Mouse (Mus musculus) liver, postnatal 0 days (tissue): ENCODE measurements around the gene Amh.

ENCODE experiments used
- CTCF ChIP-seq: sonication (generic); IDR thresholded peaks from 2 replicates; pipeline ENCODE4 v1.5.1; 2016; ENCODE audit warnings: antibody characterized with exemption, low read depth
- EP300 ChIP-seq: IDR thresholded peaks from 2 replicates; pipeline ENCODE4 v1.6.1; 2016; ENCODE audit warnings: antibody characterized with exemption, low read depth, mild to moderate bottlenecking

DNA sequence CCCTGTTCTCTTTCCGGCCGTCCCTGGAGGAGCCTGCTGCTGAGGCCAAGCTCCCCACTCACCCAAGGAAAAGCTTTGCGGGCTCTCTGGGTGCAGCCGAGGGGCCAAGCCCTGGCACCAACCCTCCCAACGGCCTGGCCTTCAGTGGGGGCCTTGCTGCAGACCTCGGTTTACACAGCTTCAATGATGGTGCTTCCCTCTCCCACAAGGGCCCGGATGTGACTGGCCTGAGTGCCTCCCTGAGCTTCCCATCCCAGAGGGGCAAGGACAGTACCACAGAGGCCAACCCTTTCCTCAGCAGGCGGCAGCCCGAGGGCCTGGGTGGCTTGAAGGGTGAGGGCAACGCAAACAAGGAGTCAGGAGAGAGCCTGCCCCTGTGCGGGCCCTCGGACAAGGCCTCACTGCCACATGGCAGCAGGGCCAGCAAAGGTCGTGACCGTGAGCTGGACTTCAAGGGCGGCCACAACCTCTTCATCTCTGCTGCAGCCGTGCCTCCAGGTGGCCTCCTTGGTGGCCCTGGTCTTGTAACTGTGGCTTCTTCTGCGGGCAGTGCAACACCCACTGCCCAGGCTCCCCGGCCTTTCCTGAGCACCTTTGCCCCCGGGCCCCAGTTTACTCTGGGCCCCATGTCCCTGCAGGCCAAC lies 14.2 kb upstream of the Amh start:
- TF ChIP-seq CTCF (no peak), EP300 (no peak)
